Mouse (Mus musculus): ENCODE data around the gene Lgals3bp. TPM values are rescaled to one million over a fixed set of nuclear protein-coding genes. Genes with fewer than 3 reads are reported as not detected.
A peak's percentile ranks its signal among the peaks of the same experiment; 100 is the strongest.

Lgals3bp gene
- polyA plus RNA-seq, 1 experiment from 2014 or later = 3.6 TPM

GRCm38 (mm10) chr11:118431100-118431948, 29.4 kb upstream of the Lgals3bp start:
- Histone ChIP-seq H3K4me1 (peaks cover 53% of the 10 kb centered on the region), H3K9ac (replicated peaks) (no peak overlapping the region)
- WGBS = 79% methylated on average over 16 of the region's 16 CpGs

GRCm38 (mm10) chr11:118430291-118430885, 28.5 kb upstream of the Lgals3bp start:
- Histone ChIP-seq H3K27me3 (replicated peaks) (no peaks in the 10 kb centered on the region; the same call in 1 of the 2 replicates), H3K4me2 (peak overlapping the region; percentile 22; the same call in 1 of the 2 replicates), H3K9me3 (replicated peaks) (no peaks in the 10 kb centered on the region), H3K9ac (replicated peaks) (no peak overlapping the region), H3K27ac (replicated peaks) (no peak overlapping the region), H3K36me3 (no peaks in the 10 kb centered on the region), H3K4me3 (replicated peaks) (no peak overlapping the region), H3K4me1 (peaks cover 52% of the 10 kb centered on the region)
- no peak for ATAC-seq (ENCODE audit: low FRiP score)
- 52% methylated on average over 4 of the region's 4 CpGs for WGBS

More at GRCm38 (mm10) chr11:118431100-118431948, 29.4 kb upstream of the Lgals3bp start:
- H3K9me3 ChIP-seq (replicated peaks) = no peaks in the 10 kb centered on the region
- H3K27me3 ChIP-seq (replicated peaks) = no peaks in the 10 kb centered on the region; the same call in 1 of the 2 replicates
- no peak for ATAC-seq (ENCODE audit: low FRiP score)
- no peaks in the 10 kb centered on the region for H3K36me3 ChIP-seq
- H3K27ac ChIP-seq (replicated peaks) = no peak overlapping the region
- no peak overlapping the region for H3K4me2 ChIP-seq
- H3K4me3 ChIP-seq (replicated peaks) = no peak overlapping the region

DNA sequence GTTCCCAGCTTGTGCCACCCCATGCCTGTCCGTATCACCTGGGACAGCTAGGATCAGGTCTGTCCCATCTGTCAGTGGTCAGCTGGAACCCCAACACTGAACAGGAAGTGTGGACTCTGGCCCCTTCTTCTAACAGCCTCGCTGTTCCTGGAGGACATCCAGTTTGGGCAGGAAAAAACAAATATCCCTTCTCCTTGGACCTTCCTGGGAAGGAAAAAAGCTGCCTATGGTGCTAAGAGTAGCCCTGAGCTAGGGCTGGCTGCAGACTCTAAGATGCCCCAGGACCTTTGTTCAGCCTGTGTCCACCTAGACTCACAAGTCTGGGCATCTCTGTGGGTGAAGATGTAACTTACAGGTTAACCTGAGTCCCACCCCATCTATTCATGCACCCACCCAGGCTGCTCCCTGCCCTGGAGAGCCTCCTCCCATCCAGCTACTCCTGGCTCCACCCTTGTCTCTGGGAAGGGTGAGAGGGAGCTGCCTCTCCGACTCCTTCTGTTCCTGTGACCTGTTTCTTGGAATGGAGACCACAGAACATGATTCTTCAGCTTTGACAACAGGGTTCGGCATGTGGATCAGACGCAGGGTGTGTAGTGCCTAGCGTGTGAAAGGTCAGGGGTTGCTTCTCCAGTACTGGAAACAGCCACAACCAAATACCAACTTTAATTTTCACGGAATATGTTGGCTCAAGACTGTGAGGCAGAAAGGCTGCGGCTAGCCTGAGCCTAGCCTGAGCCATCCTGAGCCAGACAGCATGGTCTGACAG, 27.2 kb upstream of the Lgals3bp start:
- Histone ChIP-seq H3K36me3 (no peaks in the 10 kb centered on the region), H3K27me3 (replicated peaks) (no peaks in the 10 kb centered on the region; the same call in 1 of the 2 replicates), H3K4me1 (peaks cover 56% of the 10 kb centered on the region), H3K4me3 (replicated peaks) (peak overlapping the region; percentile 32), H3K9me3 (replicated peaks) (no peaks in the 10 kb centered on the region), H3K9ac (replicated peaks) (0 out of 2 replicates have a peak overlapping the region, but pooled peaks have one; percentile 28), H3K27ac (replicated peaks) (no peak overlapping the region; the same call in 1 of the 2 replicates), H3K4me2 (peak overlapping the region; percentile 55)
- 68% methylated on average over 8 of the region's 8 CpGs for WGBS
- no peak for ATAC-seq (ENCODE audit: low FRiP score)

DNA sequence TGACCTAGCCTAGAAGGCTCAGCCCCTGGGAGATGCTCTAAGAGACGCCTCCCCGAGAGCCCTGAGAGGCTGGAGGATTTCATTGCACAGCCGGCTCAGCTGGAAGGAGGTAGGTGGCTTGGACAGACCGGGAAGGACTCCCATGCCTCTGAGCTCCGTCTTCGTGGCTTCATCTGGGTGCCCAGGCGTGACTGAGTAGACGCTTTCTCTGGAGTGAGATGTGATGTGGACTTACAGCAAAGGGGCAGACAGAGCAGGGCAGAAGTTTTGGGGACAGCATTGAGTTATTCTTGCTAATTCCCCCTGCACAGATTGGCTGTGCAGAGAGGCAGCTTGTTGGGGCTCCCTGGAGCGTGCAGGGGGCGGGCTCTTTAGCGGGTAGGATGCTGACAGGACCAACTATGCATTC, 26.6 kb upstream of the Lgals3bp start:
- no peaks in the 10 kb centered on the region; the same call in 1 of the 2 replicates for H3K27me3 ChIP-seq (replicated peaks)
- peaks cover 57% of the 10 kb centered on the region for H3K4me1 ChIP-seq
- peak overlapping the region; percentile 32 for H3K4me3 ChIP-seq (replicated peaks)
- H3K27ac ChIP-seq (replicated peaks) = no peak overlapping the region
- WGBS = 9% methylated on average over 11 of the region's 11 CpGs
- no peak for ATAC-seq (ENCODE audit: low FRiP score)
- peak overlapping the region; percentile 28; the same call in 1 of the 2 replicates for H3K9ac ChIP-seq (replicated peaks)
- no peaks in the 10 kb centered on the region for H3K36me3 ChIP-seq
- no peaks in the 10 kb centered on the region for H3K9me3 ChIP-seq (replicated peaks)
- H3K4me2 ChIP-seq = peak overlapping the region; percentile 55

DNA sequence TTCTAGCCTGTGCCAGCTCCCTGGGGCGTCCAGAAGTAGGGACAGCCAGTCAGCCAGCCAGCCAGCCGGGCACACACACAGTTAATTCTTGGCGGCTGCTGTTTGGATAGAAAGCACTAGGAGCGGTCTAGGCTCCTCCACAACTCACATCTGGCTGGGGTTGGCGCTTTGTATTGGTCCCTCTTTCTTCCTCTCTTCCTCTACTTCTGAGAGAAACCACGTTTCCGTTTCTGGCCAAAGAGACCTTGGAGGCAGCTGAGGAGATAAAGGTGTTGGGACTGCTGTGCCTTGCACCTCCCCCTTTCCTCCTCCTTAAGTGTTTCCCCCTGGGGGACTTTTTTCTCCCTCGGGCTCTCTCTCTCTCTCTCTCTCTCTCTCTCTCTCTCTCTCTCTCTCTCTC, 26.1 kb upstream of the Lgals3bp start, which contains the start of gene C1qtnf1:
Gene C1qtnf1, plus strand, starts transcription at position 218 of the 400 bp plus-strand sequence.
- no peaks in the 10 kb centered on the region; the same call in 1 of the 2 replicates for H3K27me3 ChIP-seq (replicated peaks)
- no peaks in the 10 kb centered on the region for H3K36me3 ChIP-seq
- H3K27ac ChIP-seq (replicated peaks) = peak within 1 kb of the TSS; percentile 20; the same call in 1 of the 2 replicates
- peaks cover 56% of the 10 kb centered on the region for H3K4me1 ChIP-seq
- 0% methylated on average over 8 of the region's 8 CpGs for WGBS
- no peaks in the 10 kb centered on the region for H3K9me3 ChIP-seq (replicated peaks)
- H3K4me3 ChIP-seq (replicated peaks) = peak within 1 kb of the TSS; percentile 32
- H3K9ac ChIP-seq (replicated peaks) = peak within 1 kb of the TSS; percentile 28; the same call in 1 of the 2 replicates
- H3K4me2 ChIP-seq = peak within 1 kb of the TSS; percentile 55
- 0 out of 2 replicates have a peak, but pooled peaks have one; percentile 35 for ATAC-seq (ENCODE audit: low FRiP score)

- Histone ChIP-seq H3K36me3 (no peaks in the 10 kb centered on the region), H3K4me3 (replicated peaks) (0 out of 2 replicates have a peak overlapping the region, but pooled peaks have one; percentile 32), H3K4me1 (peaks cover 58% of the 10 kb centered on the region), H3K4me2 (peak overlapping the region; percentile 55; the same call in 1 of the 2 replicates), H3K27ac (replicated peaks) (peak overlapping the region; percentile 20; the same call in 1 of the 2 replicates), H3K27me3 (replicated peaks) (no peaks in the 10 kb centered on the region; the same call in 1 of the 2 replicates), H3K9me3 (replicated peaks) (no peaks in the 10 kb centered on the region), H3K9ac (replicated peaks) (0 out of 2 replicates have a peak overlapping the region, but pooled peaks have one; percentile 28)
- WGBS = 73% methylated on average over 3 of the region's 3 CpGs
- no peak for ATAC-seq (ENCODE audit: low FRiP score)
Measured at GRCm38 (mm10) chr11:118427266-118427779, 25.4 kb upstream of the Lgals3bp start.

DNA sequence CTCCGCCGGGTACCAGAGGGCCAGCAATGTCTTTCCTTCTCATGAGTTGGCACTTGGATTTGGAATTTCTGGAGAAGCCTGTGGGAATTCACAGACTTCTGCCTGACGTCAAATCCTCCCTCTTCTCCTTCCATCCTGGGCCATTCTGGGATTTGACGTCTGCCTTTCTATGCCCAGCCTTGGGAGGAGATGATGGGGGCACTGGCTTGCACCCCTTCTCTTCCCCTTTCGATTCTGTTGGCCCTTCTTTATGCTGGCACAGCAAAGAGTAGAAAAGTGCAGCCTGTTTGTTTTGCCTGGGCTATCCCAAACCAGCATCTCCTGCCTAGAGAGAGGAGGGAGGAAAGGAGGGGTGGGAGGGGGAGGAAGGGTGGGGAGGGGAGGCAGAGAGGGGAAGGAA, 24.9 kb upstream of the Lgals3bp start:
- Histone ChIP-seq H3K4me2 (no peak overlapping the region), H3K27me3 (replicated peaks) (no peaks in the 10 kb centered on the region; the same call in 1 of the 2 replicates), H3K27ac (replicated peaks) (no peak overlapping the region), H3K4me1 (peaks cover 55% of the 10 kb centered on the region), H3K4me3 (replicated peaks) (no peak overlapping the region), H3K9ac (replicated peaks) (no peak overlapping the region), H3K36me3 (no peaks in the 10 kb centered on the region), H3K9me3 (replicated peaks) (no peaks in the 10 kb centered on the region)
- no peak for ATAC-seq (ENCODE audit: low FRiP score)
- WGBS = 79% methylated on average over 5 of the region's 5 CpGs

DNA sequence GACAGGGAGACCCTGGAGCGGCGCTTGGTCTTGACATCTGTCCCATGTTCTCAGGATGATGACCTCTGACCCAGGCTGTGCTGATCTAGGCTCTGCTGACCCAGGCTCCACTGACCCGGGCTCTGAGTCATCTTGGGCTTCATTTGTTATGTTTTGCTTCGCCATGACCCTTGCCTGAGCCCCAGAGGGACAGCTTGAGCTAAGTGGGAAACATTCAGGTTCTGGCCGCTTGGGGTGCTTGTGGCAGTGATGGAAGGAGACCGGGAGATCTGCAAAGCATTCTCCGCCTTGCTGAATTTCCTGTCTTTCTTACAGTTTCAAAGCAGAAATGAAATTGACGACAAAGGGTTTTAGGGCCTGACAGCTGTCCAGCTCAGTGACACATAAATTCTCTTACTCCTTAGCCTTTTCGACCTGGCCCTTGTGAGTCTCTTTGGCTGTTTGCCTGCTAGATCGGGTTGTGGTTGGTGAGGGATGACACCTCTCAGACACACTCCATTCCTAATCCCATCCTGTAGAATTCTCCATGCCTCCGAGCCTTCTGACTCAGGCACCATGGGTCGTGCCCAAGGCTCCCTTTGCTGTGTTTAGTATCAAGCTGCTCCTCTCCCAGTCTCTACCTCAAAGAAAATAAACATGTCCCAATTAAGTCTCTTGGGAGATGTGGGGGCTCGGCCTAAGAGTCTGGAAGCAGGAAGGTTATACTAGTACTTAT, 22.9 kb upstream of the Lgals3bp start:
- Histone ChIP-seq H3K4me2 (no peak overlapping the region), H3K27ac (replicated peaks) (no peak overlapping the region), H3K36me3 (no peaks in the 10 kb centered on the region), H3K4me3 (replicated peaks) (no peak overlapping the region), H3K9ac (replicated peaks) (no peak overlapping the region), H3K4me1 (peaks cover 43% of the 10 kb centered on the region), H3K27me3 (replicated peaks) (no peaks in the 10 kb centered on the region; the same call in 1 of the 2 replicates), H3K9me3 (replicated peaks) (no peaks in the 10 kb centered on the region)
- ATAC-seq (ENCODE audit: low FRiP score) = no peak
- WGBS = 65% methylated on average over 13 of the region's 13 CpGs

- no peaks in the 10 kb centered on the region; the same call in 1 of the 2 replicates for H3K27me3 ChIP-seq (replicated peaks)
- peak overlapping the region; percentile 28; the same call in 1 of the 2 replicates for H3K9ac ChIP-seq (replicated peaks)
- H3K9me3 ChIP-seq (replicated peaks) = no peaks in the 10 kb centered on the region
- H3K4me1 ChIP-seq = peaks cover 38% of the 10 kb centered on the region
- 6% methylated on average over 18 of the region's 18 CpGs for WGBS
- H3K4me2 ChIP-seq = peak overlapping the region; percentile 44
- H3K4me3 ChIP-seq (replicated peaks) = no peak overlapping the region
- ATAC-seq (ENCODE audit: low FRiP score) = no peak; the same call in 1 of the 2 replicates
- H3K27ac ChIP-seq (replicated peaks) = peak overlapping the region; percentile 70
- no peaks in the 10 kb centered on the region for H3K36me3 ChIP-seq
Measured at GRCm38 (mm10) chr11:118423266-118423971, 21.5 kb upstream of the Lgals3bp start.

- Histone ChIP-seq H3K9ac (replicated peaks) (no peak overlapping the region), H3K27me3 (replicated peaks) (no peaks in the 10 kb centered on the region), H3K4me3 (replicated peaks) (no peak overlapping the region), H3K4me2 (no peak overlapping the region), H3K27ac (replicated peaks) (no peak overlapping the region), H3K4me1 (peaks cover 55% of the 10 kb centered on the region), H3K36me3 (no peaks in the 10 kb centered on the region), H3K9me3 (replicated peaks) (no peaks in the 10 kb centered on the region)
- ATAC-seq (ENCODE audit: low FRiP score) = no peak
- 85% methylated on average over 7 of the region's 7 CpGs for WGBS
Measured at GRCm38 (mm10) chr11:118420261-118420660, 18.4 kb upstream of the Lgals3bp start.
